Mouse (Mus musculus) naive thymus-derived CD4-positive, alpha-beta T cell, adult 5 months (primary cell): ENCODE data around the gene Magoh. TPM values are rescaled to one million over a fixed set of nuclear protein-coding genes. Genes with fewer than 3 reads are reported as not detected.

Experiments used
- polyA plus RNA-seq: library from polyadenylated mRNA; unstranded; fragments of 100-300 nt; shearing (Covaris generic); gene quantifications from one replicate; pipeline ENCODE4 v1.2.1, GENCODE M21; 2017

The Magoh gene
- polyA plus RNA-seq: 150 TPM

GRCm38 (mm10) chr4:107879254-107880050, at the start of gene Magoh:
Gene Magoh, plus strand, starts transcription at chr4:107879755.

GRCm38 (mm10) chr4:107889731-107890432, 10.3 kb downstream of the Magoh start, which contains the start of gene 0610037L13Rik:
Gene 0610037L13Rik, plus strand, starts transcription at chr4:107889813.

GRCm38 (mm10) chr4:107923145-107923802, 43.7 kb downstream of the Magoh start, which contains the start of gene Cpt2:
Gene Cpt2, minus strand, starts transcription at chr4:107923610.

Other genes starting within 250 kb of the Magoh start
- not detected for gene Dmrtb1, start 195.5 kb upstream of the Magoh start, polyA plus RNA-seq
- gene Lrp8, start 77.5 kb upstream of the Magoh start, polyA plus RNA-seq: 7.4 TPM
- 62.0 TPM for gene 0610037L13Rik, start 10.1 kb downstream of the Magoh start, polyA plus RNA-seq
- 4.5 TPM for gene Cpt2, start 43.9 kb downstream of the Magoh start, polyA plus RNA-seq
- gene Slc1a7, start 88.6 kb downstream of the Magoh start, polyA plus RNA-seq: not detected
- not detected for gene Podn, start 216.7 kb downstream of the Magoh start, polyA plus RNA-seq